Mouse (Mus musculus) frontal cortex, postnatal 14 days (tissue): ENCODE data around the gene B4galt4.
A peak's percentile ranks its signal among the peaks of the same experiment; 100 is the strongest.
"Not testable (repeated sequence)": the region's sequence is repeated elsewhere in the genome, so short reads cannot be mapped to it uniquely, and the experiment has no call there.

ENCODE experiments used
- DNase-seq, 2 experiments: peaks; one replicate each; pipeline ENCODE4 v3.0.0; 2022; ENCODE audit warnings: low spot score in 2 of 2

Gene B4galt4

GRCm38 (mm10) chr16:38768386-38768785 lies 26.3 kb downstream of the B4galt4 start:
- no peak for DNase-seq

GRCm38 (mm10) chr16:38769529-38769928 lies 27.5 kb downstream of the B4galt4 start:
- DNase-seq = no peak

- no peak for DNase-seq
These were observed 29.1 kb downstream of the B4galt4 start for GRCm38 (mm10) chr16:38771145-38771544.

DNA sequence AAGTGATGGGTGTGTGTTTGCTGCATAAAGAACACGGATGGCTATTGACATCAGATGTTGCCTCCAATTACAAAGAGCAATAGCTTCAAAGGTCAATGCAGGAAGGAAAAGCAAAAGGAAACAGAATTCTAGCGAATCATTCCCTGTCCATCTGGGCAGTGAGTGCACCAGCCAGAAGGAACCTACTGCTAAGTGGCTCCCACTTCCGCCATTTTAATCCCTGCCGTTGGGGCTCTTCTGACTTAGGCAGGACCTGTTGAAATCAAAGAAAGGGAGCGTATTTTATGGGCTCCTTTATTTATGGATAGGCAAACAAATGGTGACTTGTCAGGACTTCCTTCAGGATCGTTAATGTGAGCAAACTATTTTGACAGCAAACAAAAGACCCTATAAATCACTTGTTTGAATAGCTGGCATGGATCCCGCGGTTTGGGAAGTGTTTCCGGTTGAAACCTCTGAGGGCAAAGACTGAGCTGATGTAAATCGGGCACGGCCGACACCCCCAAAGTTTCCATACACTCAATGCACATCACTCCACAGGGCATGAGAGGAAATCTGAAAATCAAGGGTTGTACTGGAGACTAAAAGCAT lies 30.9 kb downstream of the B4galt4 start:
- DNase-seq = no peak

- no peak for DNase-seq
These were observed 33.1 kb downstream of the B4galt4 start for GRCm38 (mm10) chr16:38774964-38775746.

- DNase-seq = no peak
These were observed 34.3 kb downstream of the B4galt4 start for GRCm38 (mm10) chr16:38776342-38776741.

GRCm38 (mm10) chr16:38780960-38781572 lies 39.0 kb downstream of the B4galt4 start:
- DNase-seq = no peak

- no peak for DNase-seq
These were observed 39.9 kb downstream of the B4galt4 start for GRCm38 (mm10) chr16:38781946-38782345.

DNA sequence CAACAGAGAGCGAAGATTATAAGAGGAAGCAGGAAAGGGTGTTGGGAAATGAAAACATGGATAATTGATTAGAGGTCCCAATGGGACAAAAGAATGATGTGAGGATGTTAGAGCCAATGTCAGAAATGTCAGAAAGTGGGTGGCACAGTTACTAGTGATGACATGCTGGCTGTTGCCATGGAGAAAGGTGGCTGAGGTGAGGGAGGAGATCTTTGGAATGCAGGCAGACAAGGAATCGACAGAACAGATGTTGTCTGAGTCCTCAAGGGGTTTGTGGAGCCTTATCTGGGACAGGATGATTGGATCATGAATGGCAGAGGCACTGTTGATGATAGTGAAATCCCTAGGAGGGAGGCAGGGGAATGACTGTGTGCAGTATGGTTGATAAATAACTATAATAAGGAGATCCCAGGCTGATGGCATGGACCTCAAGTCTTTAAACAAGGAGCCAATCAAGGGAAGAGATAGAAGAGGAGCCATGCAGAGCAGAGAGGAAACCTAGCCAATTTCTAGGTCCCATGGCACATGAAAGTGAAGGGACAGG lies 40.5 kb downstream of the B4galt4 start:
- DNase-seq = no peak

GRCm38 (mm10) chr16:38785301-38785700 lies 43.2 kb downstream of the B4galt4 start:
- DNase-seq = no peak

DNA sequence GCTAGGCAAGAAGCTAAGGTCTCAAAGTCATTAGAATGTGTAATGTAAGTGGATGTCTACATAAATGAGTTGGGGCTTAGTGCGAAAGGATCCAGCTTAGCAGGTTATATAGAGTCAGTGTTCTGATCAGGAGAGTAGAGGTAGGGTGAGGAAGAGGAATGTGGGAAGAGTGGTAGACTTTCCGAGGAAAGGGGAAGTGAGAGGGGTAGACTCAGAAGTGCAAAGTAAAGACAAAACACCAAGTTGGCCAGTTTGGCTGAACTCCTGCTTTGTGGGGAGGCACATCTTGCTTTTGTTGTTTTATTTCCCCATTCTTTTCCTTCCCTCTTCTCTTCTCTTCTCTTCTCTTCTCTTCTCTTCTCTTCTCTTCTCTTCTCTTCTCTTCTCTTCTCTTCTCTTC lies 47.0 kb downstream of the B4galt4 start:
- no peak for DNase-seq

GRCm38 (mm10) chr16:38789966-38790365 lies 47.9 kb downstream of the B4galt4 start:
- no peak for DNase-seq

DNA sequence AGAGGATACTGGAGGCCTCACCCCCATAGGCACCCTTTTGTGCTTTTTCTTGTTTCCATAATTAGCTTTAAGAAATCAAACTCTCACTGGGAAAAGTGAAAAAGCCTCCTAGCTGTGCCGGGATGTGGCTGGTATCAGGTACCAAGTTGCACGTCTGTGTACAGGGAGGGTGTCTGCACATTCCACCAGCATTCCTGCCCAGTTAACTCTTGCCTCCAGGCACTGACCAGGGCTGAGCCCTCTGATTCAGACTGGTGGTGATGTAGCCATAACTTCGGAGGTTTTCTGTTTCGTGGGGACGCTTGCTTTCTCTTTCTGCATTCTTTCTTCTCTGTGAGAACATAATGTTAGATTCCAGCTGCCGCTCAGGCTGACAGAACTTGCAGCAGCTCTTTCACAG lies 51.1 kb downstream of the B4galt4 start:
- DNase-seq = no peak

DNA sequence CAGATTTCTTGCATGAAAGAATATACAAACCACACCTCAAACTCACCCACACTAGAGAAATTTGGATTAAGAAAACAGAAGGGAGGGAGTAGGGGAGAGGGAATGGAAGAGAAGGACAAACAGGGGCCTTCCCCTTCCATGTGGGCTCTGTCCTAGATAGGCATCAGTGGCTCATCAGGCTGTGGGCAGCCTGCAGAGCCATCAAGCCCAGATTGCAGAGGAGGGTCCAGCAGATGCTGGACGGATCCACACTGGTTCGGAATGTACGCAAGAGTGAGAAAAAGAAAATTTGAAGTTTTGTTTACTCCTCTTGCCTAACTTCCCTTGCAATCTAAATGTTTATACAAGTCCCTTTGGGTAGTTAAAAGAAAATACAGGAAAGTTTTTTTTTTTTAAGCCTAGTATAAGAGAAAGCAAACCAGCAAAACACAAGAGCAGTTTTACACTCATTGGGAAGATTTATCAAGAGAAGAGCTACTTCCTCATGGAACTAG lies 56.9 kb downstream of the B4galt4 start:
- no peak for DNase-seq

DNA sequence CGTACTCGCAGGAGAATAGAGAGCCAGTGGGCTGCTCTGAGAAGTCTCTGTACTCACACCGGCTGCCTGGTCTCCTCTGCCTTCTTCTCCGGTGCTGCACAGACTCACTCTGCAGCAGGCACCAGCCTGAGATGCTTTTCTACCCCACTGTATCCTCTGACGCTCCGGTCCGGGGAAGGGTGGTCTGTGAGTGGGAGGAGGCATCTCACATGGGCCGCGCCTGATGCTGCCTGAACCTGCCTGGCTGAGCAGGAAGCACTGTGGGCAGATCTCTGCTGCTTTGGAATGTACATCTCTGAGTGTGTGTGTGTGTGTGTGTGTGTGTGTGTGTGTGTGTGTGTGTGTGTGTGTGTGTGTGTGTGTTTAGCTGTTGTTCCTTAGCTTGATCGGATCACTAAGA lies 58.0 kb downstream of the B4galt4 start, which contains the start of gene Upk1b:
Upk1b (minus strand) TSS at position 238 of the 400 bp plus-strand sequence.
- DNase-seq = no peak

GRCm38 (mm10) chr16:38807796-38808195 lies 65.7 kb downstream of the B4galt4 start:
- not testable (repeated sequence) for DNase-seq

- DNase-seq = no peak
These were observed 68.1 kb downstream of the B4galt4 start for GRCm38 (mm10) chr16:38810196-38810595.

DNA sequence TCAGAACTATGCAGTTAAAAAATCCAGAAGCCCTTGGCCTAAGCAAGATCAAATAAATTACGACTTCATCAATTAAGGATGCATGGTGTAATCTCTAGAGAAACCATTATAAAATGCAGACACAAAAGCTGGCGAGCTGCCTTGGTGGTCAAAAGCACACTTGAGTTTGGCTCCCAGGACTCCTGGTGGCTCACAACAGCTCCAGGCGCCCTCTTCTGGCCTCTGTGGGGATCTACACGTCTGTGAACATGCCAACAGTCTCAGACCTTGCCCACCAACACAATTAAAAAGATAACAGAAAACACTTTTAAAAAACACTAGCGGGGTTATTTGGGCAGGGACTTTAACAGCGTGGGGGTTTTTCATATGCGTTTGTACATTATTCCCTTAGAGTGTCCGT lies 70.5 kb downstream of the B4galt4 start:
- DNase-seq = peak; percentile 22 to 56
